Mouse (Mus musculus) forebrain, embryonic 16.5 days (tissue): ENCODE data around the gene Nme8. TPM values are rescaled to one million over a fixed set of nuclear protein-coding genes. Genes with fewer than 3 reads are reported as not detected.

ENCODE experiments used
- ATAC-seq: fragments of 200-750 bp; cut with Nextera tagmentation; 2 replicates; pipeline ENCODE4 v1.8.0; 2017; ENCODE audit warnings: mild to moderate bottlenecking, moderate library complexity
- H3K27ac ChIP-seq: fragments of 300-500 bp; sonication (generic); 2 replicates; pipeline ENCODE4 v1.5.1; 2014; ENCODE audit warnings: low read length, control low read depth
- H3K27me3 ChIP-seq: fragments of 300-500 bp; sonication (generic); replicated peaks from 2 replicates; pipeline ENCODE4 v1.6.1; 2014; ENCODE audit warnings: low read length; ENCODE audit not compliant: control insufficient read depth, insufficient read depth
- H3K36me3 ChIP-seq: fragments of 300-500 bp; sonication (generic); 2 replicates; pipeline ENCODE4 v1.6.1; 2014; ENCODE audit not compliant: control insufficient read depth, insufficient read depth
- H3K4me1 ChIP-seq: fragments of 300-500 bp; sonication (generic); replicated peaks from 2 replicates; pipeline ENCODE4 v1.6.1; 2014; ENCODE audit warnings: low read length; ENCODE audit not compliant: control insufficient read depth, insufficient read depth
- H3K4me2 ChIP-seq: fragments of 300-500 bp; sonication (generic); 2 replicates; pipeline ENCODE4 v1.6.1; 2014; ENCODE audit warnings: mild to moderate bottlenecking, low read length, control low read depth
- H3K4me3 ChIP-seq: fragments of 300-500 bp; sonication (generic); replicated peaks from 2 replicates; pipeline ENCODE4 v1.5.1; 2014; ENCODE audit warnings: mild to moderate bottlenecking, low read length, control low read depth
- H3K9ac ChIP-seq: fragments of 300-500 bp; sonication (generic); replicated peaks from 2 replicates; pipeline ENCODE4 v1.6.1; 2014; ENCODE audit warnings: low read depth, low read length, control low read depth
- H3K9me3 ChIP-seq: fragments of 300-500 bp; sonication (generic); 2 replicates; pipeline ENCODE4 v1.6.1; 2016; ENCODE audit warnings: low read length; ENCODE audit not compliant: control insufficient read depth
- WGBS: fragments of 180-500 bp; shearing (Covaris S2); extraction: QIAGEN DNeasy Blood & Tissue Kit; methylation state at CpG from one replicate; pipeline ENCODE4 v1.1.7; 2014; 5-methylcytosine and 5-hydroxymethylcytosine counted together
- polyA plus RNA-seq: library from polyadenylated mRNA; unstranded; fragments of >200 nt; fragmentation: Nextera tagmentation; extraction: Ambion mirVana; gene quantifications from 2 replicates; pipeline ENCODE4 v1.2.1, GENCODE M21; 2015

Gene Nme8
- polyA plus RNA-seq, 1 experiment from 2014 or later, result not detected

DNA sequence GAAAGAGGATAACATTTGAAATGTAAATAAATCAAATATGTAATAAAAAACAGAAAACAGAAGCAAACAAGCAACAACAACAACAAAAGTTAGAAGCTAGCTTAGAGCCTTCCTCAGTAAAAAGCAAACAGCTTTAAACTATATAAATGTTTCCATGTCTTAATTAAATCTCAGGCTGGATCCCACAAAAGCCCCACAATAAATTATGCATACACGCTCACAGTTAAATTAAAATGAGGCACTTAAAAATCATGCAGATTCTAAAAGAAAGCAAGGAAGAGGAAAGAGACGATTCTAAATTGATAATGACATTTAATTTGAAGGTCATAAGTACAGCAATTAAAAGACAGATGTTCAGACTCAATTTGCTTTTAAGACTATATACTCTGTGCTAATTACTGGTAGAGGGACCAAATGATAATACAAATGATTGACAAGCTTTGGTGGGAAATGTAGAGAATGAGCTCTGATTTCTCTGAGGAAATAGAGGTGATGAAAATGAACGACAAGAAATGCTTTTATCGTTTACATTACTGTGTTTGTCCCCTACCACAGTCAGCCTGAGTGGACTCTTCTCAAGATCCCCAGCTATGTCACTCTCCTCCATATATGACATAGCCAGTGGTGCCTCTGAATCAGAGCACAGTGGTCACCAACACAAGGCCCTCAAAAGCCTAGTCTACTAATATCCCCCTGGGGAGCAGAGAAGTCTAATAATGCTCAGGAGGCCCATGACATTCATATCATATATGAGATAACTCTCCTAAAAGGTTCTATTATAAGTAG lies 29.0 kb downstream of the Nme8 start:
- H3K4me1 ChIP-seq, result peaks cover 3% of the 10 kb centered on the region
- no peak overlapping the region for H3K9ac ChIP-seq
- no peaks in the 10 kb centered on the region for H3K27me3 ChIP-seq
- no peak overlapping the region; the same call in 1 of the 2 replicates for H3K27ac ChIP-seq
- 40% methylated on average over 4 of the region's 4 CpGs for WGBS
- H3K9me3 ChIP-seq, result no peaks in the 10 kb centered on the region
- H3K4me2 ChIP-seq, result no peak overlapping the region
- peak; percentile 75 for ATAC-seq
- no peak overlapping the region for H3K4me3 ChIP-seq
- no peaks in the 10 kb centered on the region for H3K36me3 ChIP-seq

DNA sequence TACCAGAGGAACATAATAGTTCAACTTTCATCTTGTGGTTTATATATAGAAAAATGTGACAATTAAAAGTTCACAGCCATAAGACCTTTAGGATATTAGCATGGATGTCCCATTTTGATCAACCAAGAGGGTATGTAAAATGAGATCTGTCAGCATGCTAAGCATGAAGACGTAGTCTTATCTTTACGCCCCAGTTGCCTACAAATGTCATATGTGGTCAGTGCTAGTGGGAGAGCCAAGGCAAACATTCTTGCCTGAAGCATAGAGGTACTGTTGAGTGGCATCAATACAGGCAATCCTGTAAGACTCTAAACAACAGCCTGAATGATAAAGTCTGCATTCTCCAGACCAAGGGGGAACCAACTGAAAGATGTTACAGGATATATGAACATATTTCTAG lies 45.2 kb downstream of the Nme8 start:
- Histone ChIP-seq H3K4me2 (no peak overlapping the region), H3K9me3 (no peaks in the 10 kb centered on the region), H3K27ac (no peak overlapping the region), H3K36me3 (no peaks in the 10 kb centered on the region), H3K4me3 (no peak overlapping the region), H3K4me1 (no peaks in the 10 kb centered on the region), H3K27me3 (no peaks in the 10 kb centered on the region), H3K9ac (no peak overlapping the region)
- WGBS, result 97% methylated on average over 2 of the region's 2 CpGs
- ATAC-seq, result no peak

DNA sequence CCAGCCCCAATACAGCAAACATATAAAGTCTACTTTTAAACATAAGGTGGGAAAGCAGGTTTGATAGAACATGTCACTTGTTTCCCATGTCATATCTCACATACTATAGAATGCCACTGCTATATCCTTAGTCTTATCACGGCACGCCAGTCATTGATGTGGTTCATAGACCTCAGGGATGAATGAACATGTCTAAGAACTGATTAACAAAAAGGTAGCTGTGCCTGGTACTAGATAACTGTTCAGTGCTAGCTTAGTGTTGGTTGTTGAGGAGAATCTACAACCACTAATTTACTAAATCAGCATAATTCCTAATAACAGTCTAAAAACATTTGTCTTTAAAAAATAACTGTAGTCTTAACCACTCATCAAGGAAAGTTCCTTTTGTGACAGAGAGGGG lies 47.8 kb downstream of the Nme8 start:
- no peak overlapping the region for H3K4me2 ChIP-seq
- no peak overlapping the region for H3K27ac ChIP-seq
- H3K9me3 ChIP-seq, result no peaks in the 10 kb centered on the region
- H3K4me3 ChIP-seq, result no peak overlapping the region
- no peak for ATAC-seq
- H3K36me3 ChIP-seq, result no peaks in the 10 kb centered on the region
- no peaks in the 10 kb centered on the region for H3K4me1 ChIP-seq
- no peak overlapping the region for H3K9ac ChIP-seq
- H3K27me3 ChIP-seq, result no peaks in the 10 kb centered on the region
- WGBS, result 94% methylated on average over 2 of the region's 2 CpGs

DNA sequence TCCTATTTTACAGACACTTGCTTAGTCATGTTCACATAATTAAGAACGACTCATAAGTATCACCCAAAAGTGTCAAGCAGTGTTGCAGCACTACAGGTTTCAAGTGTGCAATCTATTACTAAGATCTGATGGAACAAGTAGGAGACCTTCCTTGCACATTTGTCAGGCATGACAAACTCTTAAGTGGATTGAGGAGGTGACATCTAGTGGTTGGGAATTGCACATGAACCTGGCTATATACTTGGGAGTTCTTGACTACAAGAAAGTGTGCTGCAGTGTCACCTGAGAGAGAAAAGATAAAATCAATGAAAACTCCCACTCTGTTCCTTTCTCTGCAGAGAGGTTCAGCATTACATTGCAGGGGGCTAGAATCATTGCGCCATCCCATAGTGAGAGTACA lies 53.4 kb downstream of the Nme8 start:
- no peak overlapping the region for H3K4me2 ChIP-seq
- H3K27ac ChIP-seq, result no peak overlapping the region
- H3K27me3 ChIP-seq, result no peaks in the 10 kb centered on the region
- no peak overlapping the region for H3K4me3 ChIP-seq
- no peak for ATAC-seq
- no peak overlapping the region for H3K9ac ChIP-seq
- H3K36me3 ChIP-seq, result no peaks in the 10 kb centered on the region
- no peaks in the 10 kb centered on the region for H3K4me1 ChIP-seq
- no peaks in the 10 kb centered on the region for H3K9me3 ChIP-seq
- 76% methylated on average over 2 of the region's 2 CpGs for WGBS

DNA sequence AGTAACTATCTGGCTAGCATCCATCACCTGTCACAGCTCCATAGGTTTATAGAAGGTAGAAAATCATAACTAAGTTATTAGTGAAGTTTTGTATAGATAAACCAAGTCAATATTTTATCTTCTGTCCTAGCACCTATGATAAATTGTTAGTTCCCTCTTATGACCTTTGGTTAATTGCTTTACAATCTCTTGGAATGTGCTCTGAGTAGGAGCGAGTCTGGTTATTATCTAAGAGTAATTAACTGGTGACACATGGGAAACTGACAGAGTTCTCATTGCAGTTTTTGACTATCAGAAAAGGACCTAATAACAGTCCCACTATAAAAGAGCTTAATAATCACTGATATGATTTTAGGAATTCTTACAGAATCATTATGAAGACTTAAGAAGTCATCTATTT lies 54.1 kb downstream of the Nme8 start:
- 76% methylated on average over 1 of the region's 1 CpGs for WGBS
- H3K27me3 ChIP-seq, result no peaks in the 10 kb centered on the region
- no peak overlapping the region for H3K27ac ChIP-seq
- H3K36me3 ChIP-seq, result no peaks in the 10 kb centered on the region
- H3K4me3 ChIP-seq, result no peak overlapping the region
- H3K9ac ChIP-seq, result no peak overlapping the region
- no peak overlapping the region for H3K4me2 ChIP-seq
- no peaks in the 10 kb centered on the region for H3K4me1 ChIP-seq
- no peak for ATAC-seq
- no peaks in the 10 kb centered on the region for H3K9me3 ChIP-seq

DNA sequence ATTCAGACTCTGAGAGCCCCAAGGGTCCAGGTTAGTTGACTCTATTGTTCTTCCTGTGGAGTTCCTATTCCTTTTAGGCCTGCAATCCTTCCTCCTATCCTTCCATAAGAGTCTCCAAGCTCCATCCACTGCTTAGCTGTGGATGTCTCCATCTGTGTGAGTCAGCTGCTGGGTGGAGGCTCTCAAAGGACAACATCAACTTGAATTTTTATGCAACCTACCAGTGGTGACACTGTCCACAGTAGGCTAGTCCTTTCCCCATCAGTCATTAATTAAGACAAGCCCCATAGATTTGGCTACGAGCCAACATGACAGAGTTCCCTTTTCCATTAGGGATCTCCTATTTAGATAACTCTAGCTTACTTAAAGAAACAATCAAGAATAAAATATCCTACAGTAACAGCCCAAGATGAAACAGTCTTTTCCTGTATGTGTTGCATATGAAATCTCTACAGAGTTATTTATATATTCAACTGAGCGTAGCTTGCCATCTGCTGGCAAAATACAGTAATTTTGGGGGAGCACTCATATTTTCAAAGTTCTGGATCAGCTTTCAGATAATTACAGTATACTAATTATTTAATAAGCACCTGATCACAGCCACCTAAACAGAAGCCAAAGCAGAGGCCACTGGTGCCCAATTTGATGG lies 57.3 kb downstream of the Nme8 start:
- H3K27ac ChIP-seq, result no peak overlapping the region
- H3K36me3 ChIP-seq, result no peaks in the 10 kb centered on the region
- no peaks in the 10 kb centered on the region for H3K27me3 ChIP-seq
- 79% methylated on average over 2 of the region's 2 CpGs for WGBS
- no peak overlapping the region for H3K4me2 ChIP-seq
- H3K9me3 ChIP-seq, result no peaks in the 10 kb centered on the region
- no peak overlapping the region for H3K9ac ChIP-seq
- ATAC-seq, result peak; percentile 65
- H3K4me1 ChIP-seq, result no peaks in the 10 kb centered on the region
- no peak overlapping the region for H3K4me3 ChIP-seq

DNA sequence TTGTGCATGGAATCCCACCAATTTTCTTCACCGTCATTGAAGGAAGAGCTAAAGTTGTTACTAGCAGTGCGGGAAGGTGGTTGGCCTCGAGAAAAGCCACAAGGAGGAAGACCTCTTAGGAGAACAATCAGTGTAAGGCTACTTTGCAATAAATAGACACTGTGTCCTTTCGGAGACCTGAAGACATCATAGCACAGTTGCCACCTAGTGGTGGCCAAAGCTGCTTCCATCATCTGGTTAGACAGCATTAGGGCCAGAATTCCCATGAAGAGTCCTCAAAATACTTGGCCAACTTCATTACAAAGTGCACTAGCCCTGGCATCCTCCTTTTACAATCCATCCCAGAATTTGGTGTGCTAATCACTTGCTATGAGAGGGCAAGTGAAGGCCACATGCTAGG lies 61.5 kb downstream of the Nme8 start:
- Histone ChIP-seq H3K4me3 (no peak overlapping the region), H3K27ac (no peak overlapping the region), H3K4me2 (no peak overlapping the region), H3K9ac (no peak overlapping the region), H3K4me1 (no peaks in the 10 kb centered on the region), H3K27me3 (no peaks in the 10 kb centered on the region), H3K9me3 (no peaks in the 10 kb centered on the region), H3K36me3 (no peaks in the 10 kb centered on the region)
- no peak for ATAC-seq
- WGBS, result 75% methylated on average over 4 of the region's 4 CpGs

DNA sequence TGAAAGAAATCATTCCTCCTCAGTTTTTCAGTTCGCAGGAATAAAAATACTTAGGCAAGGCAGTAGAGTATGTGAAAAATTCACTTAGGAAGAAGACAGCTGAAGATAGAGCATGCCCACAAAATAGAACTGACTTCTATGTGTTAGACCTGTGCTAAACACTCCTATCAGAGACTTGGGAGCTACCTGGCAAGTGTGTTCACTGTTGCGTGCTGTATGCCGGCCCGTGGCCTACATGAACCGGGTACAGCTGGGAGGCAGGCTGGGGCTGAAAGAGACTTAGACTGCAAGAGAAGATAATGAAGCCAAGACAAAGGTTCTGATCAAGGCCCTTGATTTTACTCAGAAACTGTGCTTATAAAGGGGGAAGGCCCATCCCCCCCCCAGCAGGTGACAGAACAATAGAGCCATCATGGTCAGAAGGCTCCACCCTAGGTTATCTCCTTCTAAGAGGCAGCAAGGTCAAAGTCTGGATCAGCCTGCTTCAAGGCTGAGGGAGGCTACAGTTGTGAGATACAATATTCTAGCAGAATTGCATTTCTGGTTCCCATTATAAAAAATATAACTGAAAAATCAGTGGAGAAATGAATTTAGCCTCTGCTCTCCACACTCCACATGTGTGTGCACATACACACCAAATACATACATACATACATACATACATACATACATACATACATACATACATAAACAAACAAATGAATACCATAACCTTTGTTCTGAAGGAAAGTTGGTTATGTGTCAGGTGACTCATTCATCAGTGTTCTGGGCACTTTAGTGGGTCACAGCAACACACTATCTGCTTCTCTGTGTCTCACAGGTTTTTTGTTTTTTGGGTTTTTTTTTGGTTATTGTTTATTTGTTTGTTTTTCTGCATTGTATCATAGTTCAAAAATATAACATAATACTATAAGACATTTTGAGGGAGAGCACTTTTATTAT lies 66.6 kb downstream of the Nme8 start:
- H3K27ac ChIP-seq, result no peak overlapping the region
- H3K27me3 ChIP-seq, result no peaks in the 10 kb centered on the region
- no peak overlapping the region for H3K4me3 ChIP-seq
- 88% methylated on average over 5 of the region's 5 CpGs for WGBS
- no peak overlapping the region for H3K9ac ChIP-seq
- H3K4me2 ChIP-seq, result no peak overlapping the region
- no peaks in the 10 kb centered on the region for H3K9me3 ChIP-seq
- ATAC-seq, result no peak
- H3K4me1 ChIP-seq, result no peaks in the 10 kb centered on the region
- no peaks in the 10 kb centered on the region for H3K36me3 ChIP-seq

DNA sequence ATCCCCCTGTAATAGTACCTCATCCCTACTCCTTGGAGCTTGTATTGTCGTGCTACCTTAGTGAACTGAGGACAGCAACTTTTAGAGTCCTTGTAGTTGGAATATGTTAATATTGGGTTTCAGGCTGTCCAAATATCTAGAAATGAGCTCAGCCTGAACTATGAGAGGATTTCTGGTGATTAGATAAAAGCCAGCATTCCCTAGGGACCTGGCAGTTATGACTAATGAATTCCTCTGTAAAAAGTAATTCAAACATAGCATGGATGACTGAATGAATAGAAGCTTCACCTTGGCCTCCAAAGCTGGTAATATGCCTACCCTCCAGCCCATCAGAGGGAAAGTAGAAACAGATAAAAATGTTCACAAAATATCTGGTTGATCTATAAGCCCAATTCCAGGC lies 71.1 kb downstream of the Nme8 start:
- 86% methylated on average over 1 of the region's 1 CpGs for WGBS
- no peak for ATAC-seq

More for the DNA sequence above, 71.1 kb downstream of the Nme8 start:
- Histone ChIP-seq H3K4me3 (no peak overlapping the region), H3K36me3 (no peaks in the 10 kb centered on the region), H3K9me3 (no peaks in the 10 kb centered on the region), H3K27me3 (no peaks in the 10 kb centered on the region), H3K4me2 (no peak overlapping the region), H3K27ac (no peak overlapping the region), H3K4me1 (peaks cover 11% of the 10 kb centered on the region; the same call in 1 of the 2 replicates), H3K9ac (no peak overlapping the region)
